Mouse (Mus musculus) liver, adult 2 months (tissue): ENCODE results near the gene Timp1. TPM values are rescaled to one million over a fixed set of nuclear protein-coding genes. Genes with fewer than 3 reads are reported as not detected.
A peak's percentile ranks its signal among the peaks of the same experiment; 100 is the strongest.

ENCODE experiments used
- DNase-seq: peaks from one replicate; pipeline ENCODE4 v3.0.0-alpha.2; 2011; ENCODE audit warnings: low read depth, low spot score; ENCODE audit errors: extremely low read depth
- H3K27ac ChIP-seq: fragments of 200-500 bp; replicated peaks from 2 replicates; pipeline ENCODE4 v1.5.1; 2012; ENCODE audit warnings: low read depth, mild to moderate bottlenecking, control low read depth, inconsistent platforms, low read length; ENCODE audit not compliant: insufficient read depth
- H3K27me3 ChIP-seq: fragments of 200-500 bp; 2 replicates; pipeline ENCODE4 v1.6.1; 2012; ENCODE audit warnings: mild to moderate bottlenecking, moderate library complexity, low read length, inconsistent platforms; ENCODE audit not compliant: control insufficient read depth, insufficient read depth
- H3K36me3 ChIP-seq: fragments of 200-500 bp; 2 replicates; pipeline ENCODE4 v1.6.1; 2012; ENCODE audit warnings: low read length, inconsistent platforms; ENCODE audit not compliant: control insufficient read depth, insufficient read depth
- H3K4me1 ChIP-seq: fragments of 200-500 bp; 2 replicates; pipeline ENCODE4 v1.6.1; 2011; ENCODE audit warnings: low read length; ENCODE audit not compliant: control insufficient read depth, insufficient read depth
- H3K4me3 ChIP-seq: fragments of 200-500 bp; 2 replicates; pipeline ENCODE4 v1.5.1; 2011; ENCODE audit warnings: low read depth, mild to moderate bottlenecking, control low read depth, low read length, moderate library complexity; ENCODE audit not compliant: insufficient read depth
- H3K79me2 ChIP-seq: fragments of 200-500 bp; 2 replicates; pipeline ENCODE4 v1.6.1; 2012; ENCODE audit warnings: inconsistent platforms, mild to moderate bottlenecking, low read length, moderate library complexity; ENCODE audit not compliant: control insufficient read depth, insufficient read depth
- H3K9ac ChIP-seq: fragments of 200-500 bp; 2 replicates; pipeline ENCODE4 v1.6.1; 2012; ENCODE audit warnings: low read depth, mild to moderate bottlenecking, control low read depth, inconsistent platforms, low read length
- CTCF ChIP-seq: fragments of 200-500 bp; IDR thresholded peaks from 2 replicates; pipeline ENCODE4 v1.5.1; 2011; ENCODE audit warnings: low read depth, low read length, control low read depth
- POLR2A ChIP-seq: fragments of 200-500 bp; IDR thresholded peaks from 2 replicates; pipeline ENCODE4 v1.6.1; 2011; ENCODE audit warnings: low read length, control low read depth; ENCODE audit not compliant: insufficient read depth; ENCODE audit errors: extremely low read depth
- WGBS: fragments of 180-500 bp; shearing (Covaris S2); methylation state at CpG from one replicate; pipeline ENCODE4 v1.1.7; 2018; 5-methylcytosine and 5-hydroxymethylcytosine counted together
- polyA plus RNA-seq: library from polyadenylated mRNA; depleted of rRNA; stranded (reverse); fragments of >200 nt; gene quantifications from 2 replicates; pipeline ENCODE4 v1.2.3, GENCODE M21; 2012; rRNA removed
- total RNA-seq: library from RNA; depleted of rRNA; stranded (reverse); fragments of >200 nt; gene quantifications from 2 replicates; pipeline ENCODE4 v1.2.3, GENCODE M21; 2014; rRNA removed

The Timp1 gene
- not detected in 2 replicates for total RNA-seq
- 0.28 and 0.72 TPM in 2 replicates for polyA plus RNA-seq

- no peak within 1 kb of the TSS for H3K27ac ChIP-seq
- H3K79me2 ChIP-seq = no peaks in the 10 kb centered on the region
- peak within 1 kb of the TSS; percentile 38; the same call in 1 of the 2 replicates for H3K4me3 ChIP-seq
- no peak for DNase-seq
- H3K9ac ChIP-seq = no peak within 1 kb of the TSS
- WGBS = 11% methylated on average over 17 of the region's 18 CpGs
- no peaks in the 10 kb centered on the region for H3K4me1 ChIP-seq
- TF ChIP-seq POLR2A (no peak), CTCF (no peak)
- no peaks in the 10 kb centered on the region for H3K36me3 ChIP-seq
- H3K27me3 ChIP-seq = no peaks in the 10 kb centered on the region
Observed at GRCm38 (mm10) chrX:20869962-20870513, at the start of gene Timp1. Gene Timp1 (plus strand): TSS chrX:20870166.

DNA sequence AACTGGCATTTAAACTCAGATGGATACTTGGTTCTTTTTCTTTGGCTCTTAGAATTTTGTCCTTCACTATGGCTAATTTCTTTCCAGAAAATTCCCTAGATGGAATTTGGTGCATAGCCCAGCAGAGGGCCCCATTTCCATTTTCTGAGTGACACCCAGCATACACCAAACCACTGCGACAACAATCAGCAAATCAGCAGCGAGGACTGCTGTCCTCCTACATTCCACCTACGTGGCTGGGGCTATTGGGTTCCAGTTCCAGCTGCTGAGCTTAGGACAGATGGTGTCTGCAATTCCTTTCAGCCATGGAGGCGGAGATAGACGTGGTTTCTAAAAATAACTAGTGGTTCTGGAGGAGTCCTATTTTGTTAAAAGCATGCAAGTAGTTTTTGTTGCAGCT is 41.0 kb upstream of the Timp1 start:
- 3% methylated on average over 5 of the region's 5 CpGs for WGBS
- H3K79me2 ChIP-seq = no peaks in the 10 kb centered on the region

DNA sequence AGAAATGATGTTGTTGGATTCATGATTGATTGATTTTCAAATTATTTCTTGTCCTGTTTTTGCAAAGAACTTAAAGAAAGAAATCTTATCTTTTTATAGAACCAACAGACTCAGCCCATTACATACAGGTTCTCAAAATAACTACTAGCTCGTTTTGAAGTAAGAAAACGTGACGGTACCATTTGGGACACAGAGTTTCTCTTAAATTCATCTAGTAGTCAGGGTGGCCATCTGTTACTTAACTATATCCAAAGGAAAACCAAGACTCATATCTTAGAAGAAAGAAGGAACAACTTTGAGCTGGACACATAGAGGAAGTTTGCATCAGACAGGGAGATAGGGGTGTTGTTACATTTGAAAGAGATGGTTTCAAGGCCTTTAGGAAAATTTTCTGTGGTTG is 22.7 kb upstream of the Timp1 start:
- H3K36me3 ChIP-seq = peaks cover 8% of the 10 kb centered on the region; the same call in 1 of the 2 replicates
- TF ChIP-seq POLR2A (no peak), CTCF (no peak)
- H3K4me3 ChIP-seq = no peak overlapping the region
- WGBS = 96% methylated on average over 3 of the region's 3 CpGs
- no peaks in the 10 kb centered on the region; the same call in 1 of the 2 replicates for H3K4me1 ChIP-seq
- no peak for DNase-seq
- no peak overlapping the region for H3K27ac ChIP-seq
- H3K9ac ChIP-seq = no peak overlapping the region
- peaks cover 6% of the 10 kb centered on the region; the same call in 1 of the 2 replicates for H3K79me2 ChIP-seq
- H3K27me3 ChIP-seq = no peaks in the 10 kb centered on the region

More for the DNA sequence above, 41.0 kb upstream of the Timp1 start:
- H3K27ac ChIP-seq = no peak overlapping the region
- DNase-seq = peak; percentile 63
- TF ChIP-seq CTCF (peak; percentile 26; the same call in 1 of the 2 replicates), POLR2A (no peak)
- H3K4me1 ChIP-seq = peaks cover 1% of the 10 kb centered on the region; the same call in 1 of the 2 replicates
- H3K27me3 ChIP-seq = no peaks in the 10 kb centered on the region
- no peak overlapping the region for H3K4me3 ChIP-seq
- no peaks in the 10 kb centered on the region for H3K36me3 ChIP-seq
- H3K9ac ChIP-seq = no peak overlapping the region

GRCm38 (mm10) chrX:20847816-20848215 is 22.1 kb upstream of the Timp1 start:
- peaks cover 10% of the 10 kb centered on the region; the same call in 1 of the 2 replicates for H3K36me3 ChIP-seq
- H3K79me2 ChIP-seq = peaks cover 6% of the 10 kb centered on the region; the same call in 1 of the 2 replicates
- H3K9ac ChIP-seq = no peak overlapping the region
- TF ChIP-seq POLR2A (no peak), CTCF (no peak)
- H3K4me1 ChIP-seq = no peaks in the 10 kb centered on the region; the same call in 1 of the 2 replicates
- no peak for DNase-seq
- H3K27me3 ChIP-seq = no peaks in the 10 kb centered on the region
- no peak overlapping the region for H3K27ac ChIP-seq
- no peak overlapping the region for H3K4me3 ChIP-seq
- WGBS = 13% methylated on average over 2 of the region's 2 CpGs

GRCm38 (mm10) chrX:20848256-20848984 is 21.5 kb upstream of the Timp1 start:
- peak overlapping the region; percentile 91 for H3K4me3 ChIP-seq
- no peaks in the 10 kb centered on the region for H3K27me3 ChIP-seq
- peaks cover 13% of the 10 kb centered on the region; the same call in 1 of the 2 replicates for H3K36me3 ChIP-seq
- peak; percentile 91 for DNase-seq
- under 1% methylated on average over 40 of the region's 42 CpGs for WGBS
- H3K9ac ChIP-seq = peak overlapping the region; percentile 80
- H3K79me2 ChIP-seq = peaks cover 6% of the 10 kb centered on the region; the same call in 1 of the 2 replicates
- TF ChIP-seq POLR2A (peak; percentile 69), CTCF (no peak)
- peak overlapping the region; percentile 38 for H3K27ac ChIP-seq
- no peaks in the 10 kb centered on the region; the same call in 1 of the 2 replicates for H3K4me1 ChIP-seq

DNA sequence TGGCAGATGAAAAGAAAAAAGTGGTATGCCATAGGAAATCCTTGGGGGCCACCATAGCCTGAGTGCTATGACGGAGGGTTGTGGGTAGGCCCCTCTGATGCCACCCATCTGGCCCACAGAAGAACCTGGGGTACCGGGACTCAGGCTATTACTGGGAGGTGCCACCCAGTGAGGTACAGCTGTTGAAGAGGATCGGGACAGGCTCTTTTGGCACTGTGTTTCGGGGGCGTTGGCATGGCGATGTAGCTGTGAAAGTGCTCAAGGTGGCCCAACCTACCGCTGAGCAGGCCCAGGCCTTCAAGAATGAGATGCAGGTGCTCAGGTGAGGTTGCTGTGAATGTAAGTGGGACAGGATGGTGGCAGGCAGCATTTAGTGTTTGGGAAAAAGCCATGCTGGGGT is 16.2 kb upstream of the Timp1 start:
- WGBS = 96% methylated on average over 7 of the region's 7 CpGs

More for the DNA sequence above, 16.2 kb upstream of the Timp1 start:
- TF ChIP-seq CTCF = no peak
- Histone ChIP-seq H3K27ac (no peak overlapping the region), H3K4me1 (no peaks in the 10 kb centered on the region; the same call in 1 of the 2 replicates), H3K27me3 (no peaks in the 10 kb centered on the region), H3K9ac (no peak overlapping the region), H3K36me3 (peaks cover 20% of the 10 kb centered on the region; the same call in 1 of the 2 replicates), H3K79me2 (peaks cover 3% of the 10 kb centered on the region; the same call in 1 of the 2 replicates), H3K4me3 (no peak overlapping the region)
- DNase-seq = no peak
